Mouse (Mus musculus) heart, postnatal 0 days (tissue): ENCODE measurements at regions not wholly inside any gene's neighbourhood (a gene's known extent, or its start where the extent isn't known, plus 50 kb on each side); places are given as distances from the start of the nearest gene placed in this dataset.

Source experiments
- CTCF ChIP-seq: IDR thresholded peaks from 2 replicates; pipeline ENCODE4 v1.5.1; 2016; ENCODE audit warnings: antibody characterized with exemption, control low read depth, low read depth
- EP300 ChIP-seq: IDR thresholded peaks from 2 replicates; pipeline ENCODE4 v1.6.1; 2016; ENCODE audit warnings: antibody characterized with exemption, low read depth

- no peak for TF ChIP-seq CTCF
- no peak for TF ChIP-seq EP300
Measured at GRCm38 (mm10) chr5:17115035-17115434, 257.9 kb upstream of the Speer4f2 start.
